ENCODE assay signal across 7 mouse cellular contexts in the genomic region with DNA sequence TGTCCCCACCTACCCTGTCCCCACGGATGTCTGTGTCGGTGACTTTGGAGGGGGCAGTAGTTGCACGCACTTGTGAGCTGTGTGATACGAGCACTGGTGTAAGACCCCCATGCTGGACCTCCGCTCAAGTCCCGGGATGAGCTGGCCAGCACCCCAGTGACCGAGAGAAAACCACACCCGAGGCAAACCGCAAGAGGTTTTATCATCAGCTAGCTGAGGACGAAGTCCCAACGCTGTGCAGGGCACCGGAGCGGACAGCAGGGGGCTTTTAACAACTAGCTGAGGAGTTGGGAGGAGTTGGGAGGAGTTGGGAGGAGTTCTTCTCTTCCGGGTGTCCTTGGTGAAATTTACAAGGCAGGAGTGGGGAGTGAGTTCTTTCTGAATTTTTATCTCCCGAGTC. TPM values are rescaled to one million over a fixed set of nuclear protein-coding genes. Genes with fewer than 3 reads are reported as not detected.
DNase-seq lines count a peak whose midpoint lies in the region; ATAC-seq and TF ChIP-seq lines count a peak whose summit lies in the region.

No protein-coding gene starts in this region.

- TF ChIP-seq POLR2A in cortical plate, adult 2 months (IDR thresholded peaks at IDR 0.05; ENCODE audit: extremely low read depth, insufficient read depth, low read length) = no peak

- H3K27ac ChIP-seq in cortical plate, adult 2 months (ENCODE audit: insufficient read depth, low read length) = no peak overlapping the region
- no peak overlapping the region for H3K27ac ChIP-seq in intestine, embryonic 14.5 days (ENCODE audit: low read depth)
- peak overlapping the region; percentile 91 for H3K27ac ChIP-seq in liver, embryonic 12.5 days
- no peak overlapping the region for H3K27ac ChIP-seq in midbrain, postnatal 0 days (ENCODE audit: low read depth, low read length)

- H3K9me3 ChIP-seq in intestine, embryonic 14.5 days (ENCODE audit: control insufficient read depth, low read length) = no peaks in the 10 kb centered on the region
- no peaks in the 10 kb centered on the region for H3K9me3 ChIP-seq in liver, embryonic 12.5 days (replicated peaks)
- H3K9me3 ChIP-seq in midbrain, postnatal 0 days (ENCODE audit: low read length) = no peaks in the 10 kb centered on the region

- ATAC-seq in intestine, embryonic 14.5 days (replicated peaks; ENCODE audit: low FRiP score, low TSS enrichment, low read depth) = no peak
- peak; percentile 64 for ATAC-seq in liver, embryonic 12.5 days
- ATAC-seq in midbrain, postnatal 0 days (ENCODE audit: low FRiP score) = no peak

- WGBS in intestine, embryonic 14.5 days = 17% methylated on average over 15 of the region's 15 CpGs
- WGBS in liver, embryonic 12.5 days (ENCODE audit: insufficient replicate concordance) = 7% methylated on average over 15 of the region's 15 CpGs
- 30% methylated on average over 14 of the region's 15 CpGs for WGBS in midbrain, postnatal 0 days

- intact Hi-C loops in gastrocnemius, postnatal 36 days (cut with DNase I) = no loop called here

- no peak overlapping the region for H3K9ac ChIP-seq in intestine, embryonic 14.5 days (ENCODE audit: low read length)
- H3K9ac ChIP-seq in liver, embryonic 12.5 days = peak overlapping the region; percentile 88
- no peak overlapping the region for H3K9ac ChIP-seq in midbrain, postnatal 0 days (replicated peaks; ENCODE audit: low read length, poor library complexity, severe bottlenecking)

- peak; percentile 2; the same call in 1 of the 2 replicates for TF ChIP-seq CTCF in cortical plate, adult 2 months (IDR thresholded peaks at IDR 0.05; ENCODE audit: extremely low read depth, insufficient read depth, low read length)
- TF ChIP-seq CTCF in midbrain, postnatal 0 days (IDR thresholded peaks at IDR 0.05) = peak; percentile 69

- peak; percentile 86 to 91 for DNase-seq in adrenal gland, adult (ENCODE audit: inconsistent age in 2 of 2, low spot score in 1 of 2)
- peak; percentile 47 to 73 for DNase-seq in gastrocnemius, postnatal 36 days
- peak; percentile 85 for DNase-seq in intestine, embryonic 14.5 days (ENCODE audit: low spot score)
- no peak for DNase-seq in midbrain, postnatal 0 days (ENCODE audit: low spot score)
- peak; percentile 53 for DNase-seq in thymus, postnatal 14 days

- peaks cover 5% of the 10 kb centered on the region for H3K4me1 ChIP-seq in cortical plate, adult 2 months (ENCODE audit: control insufficient read depth, insufficient read depth, low read length)
- peaks cover 7% of the 10 kb centered on the region for H3K4me1 ChIP-seq in intestine, embryonic 14.5 days (replicated peaks; ENCODE audit: control insufficient read depth, insufficient read depth, low read length)
- H3K4me1 ChIP-seq in liver, embryonic 12.5 days = peaks cover 86% of the 10 kb centered on the region
- peaks cover 6% of the 10 kb centered on the region; the same call in 1 of the 2 replicates for H3K4me1 ChIP-seq in midbrain, postnatal 0 days (ENCODE audit: insufficient read depth, low read length)

- peak overlapping the region; percentile 44 for H3K4me2 ChIP-seq in intestine, embryonic 14.5 days (ENCODE audit: low read length)
- peak overlapping the region; percentile 89 for H3K4me2 ChIP-seq in liver, embryonic 12.5 days
- no peak overlapping the region; the same call in 1 of the 2 replicates for H3K4me2 ChIP-seq in midbrain, postnatal 0 days (ENCODE audit: low read depth, low read length, poor library complexity, severe bottlenecking)

- H3K4me3 ChIP-seq in cortical plate, adult 2 months (ENCODE audit: insufficient read depth, low read length) = no peak overlapping the region
- H3K4me3 ChIP-seq in intestine, embryonic 14.5 days (ENCODE audit: low read depth, low read length) = peak overlapping the region; percentile 16
- H3K4me3 ChIP-seq in liver, embryonic 12.5 days = peak overlapping the region; percentile 79
- no peak overlapping the region for H3K4me3 ChIP-seq in midbrain, postnatal 0 days (ENCODE audit: low read depth, low read length)

- H3K27me3 ChIP-seq in intestine, embryonic 14.5 days (replicated peaks; ENCODE audit: control insufficient read depth, insufficient read depth, low read length) = no peaks in the 10 kb centered on the region
- H3K27me3 ChIP-seq in liver, embryonic 12.5 days (replicated peaks) = no peaks in the 10 kb centered on the region
- no peaks in the 10 kb centered on the region for H3K27me3 ChIP-seq in midbrain, postnatal 0 days (ENCODE audit: insufficient read depth, low read length)

- no peaks in the 10 kb centered on the region for H3K36me3 ChIP-seq in intestine, embryonic 14.5 days (ENCODE audit: control insufficient read depth, insufficient read depth, low read length)
- H3K36me3 ChIP-seq in liver, embryonic 12.5 days = peaks cover 31% of the 10 kb centered on the region
- peaks cover 8% of the 10 kb centered on the region for H3K36me3 ChIP-seq in midbrain, postnatal 0 days (ENCODE audit: insufficient read depth, low read length)

RNA-seq across cellular contexts. Expression of a gene that starts 2.0 kb away (rescaled TPM):
- polyA plus RNA-seq in cortical plate, adult 2 months (2012; rRNA removed) = 0.23 and 0.31 TPM in 2 replicates
- total RNA-seq in gastrocnemius, postnatal 36 days (2021) = under 1 TPM in 1 of 2 experiments, not detected in 1; 0.20 TPM
- 7.8 and 8.2 TPM in 2 replicates for polyA plus RNA-seq in intestine, embryonic 14.5 days (2014; fragmentation: Nextera tagmentation; extraction: Ambion mirVana)
- 26.9 and 27.6 TPM in 2 replicates for polyA plus RNA-seq in liver, embryonic 12.5 days (2016; fragmentation: Nextera tagmentation; extraction: Ambion mirVana)
- total RNA-seq in midbrain, postnatal 0 days (2014; rRNA removed) = 1.5 and 2.0 TPM in 2 replicates
- 0.91 and 1.3 TPM in 2 replicates for polyA plus RNA-seq in midbrain, postnatal 0 days (2015; fragmentation: Nextera tagmentation; extraction: Ambion mirVana)

RNA-seq across cellular contexts. Expression of a gene that starts 16.3 kb away (rescaled TPM):
- polyA plus RNA-seq in cortical plate, adult 2 months (2012; rRNA removed) = 78.7 and 81.5 TPM in 2 replicates
- 1 to 10 TPM; 2.4 to 3.0 TPM for total RNA-seq in gastrocnemius, postnatal 36 days (2021)
- polyA plus RNA-seq in intestine, embryonic 14.5 days (2014; fragmentation: Nextera tagmentation; extraction: Ambion mirVana) = 1.3 and 2.1 TPM in 2 replicates
- polyA plus RNA-seq in liver, embryonic 12.5 days (2016; fragmentation: Nextera tagmentation; extraction: Ambion mirVana) = 6.5 and 7.2 TPM in 2 replicates
- total RNA-seq in midbrain, postnatal 0 days (2014; rRNA removed) = 69.2 and 97.8 TPM in 2 replicates
- 38.9 and 41.3 TPM in 2 replicates for polyA plus RNA-seq in midbrain, postnatal 0 days (2015; fragmentation: Nextera tagmentation; extraction: Ambion mirVana)

RNA-seq across cellular contexts. Expression of a gene that starts 22.4 kb away (rescaled TPM):
- polyA plus RNA-seq in cortical plate, adult 2 months (2012; rRNA removed) = 111 and 118 TPM in 2 replicates
- 100 to 1,000 TPM; 124 to 130 TPM for total RNA-seq in gastrocnemius, postnatal 36 days (2021)
- polyA plus RNA-seq in intestine, embryonic 14.5 days (2014; fragmentation: Nextera tagmentation; extraction: Ambion mirVana) = 109 and 117 TPM in 2 replicates
- polyA plus RNA-seq in liver, embryonic 12.5 days (2016; fragmentation: Nextera tagmentation; extraction: Ambion mirVana) = 69.3 and 72.1 TPM in 2 replicates
- 135 and 167 TPM in 2 replicates for total RNA-seq in midbrain, postnatal 0 days (2014; rRNA removed)
- polyA plus RNA-seq in midbrain, postnatal 0 days (2015; fragmentation: Nextera tagmentation; extraction: Ambion mirVana) = 191 and 196 TPM in 2 replicates

RNA-seq across cellular contexts. Expression of a gene that starts 39.2 kb away (rescaled TPM):
- polyA plus RNA-seq in cortical plate, adult 2 months (2012; rRNA removed) = 19.0 and 20.4 TPM in 2 replicates
- total RNA-seq in gastrocnemius, postnatal 36 days (2021) = 1 to 10 TPM; 4.9 to 6.1 TPM
- 14.7 and 15.6 TPM in 2 replicates for polyA plus RNA-seq in intestine, embryonic 14.5 days (2014; fragmentation: Nextera tagmentation; extraction: Ambion mirVana)
- polyA plus RNA-seq in liver, embryonic 12.5 days (2016; fragmentation: Nextera tagmentation; extraction: Ambion mirVana) = 12.5 and 14.1 TPM in 2 replicates
- total RNA-seq in midbrain, postnatal 0 days (2014; rRNA removed) = 22.8 and 26.1 TPM in 2 replicates
- 9.1 and 9.4 TPM in 2 replicates for polyA plus RNA-seq in midbrain, postnatal 0 days (2015; fragmentation: Nextera tagmentation; extraction: Ambion mirVana)

RNA-seq across cellular contexts. Expression of a gene that starts 44.7 kb away (rescaled TPM):
- polyA plus RNA-seq in cortical plate, adult 2 months (2012; rRNA removed) = 901 and 956 TPM in 2 replicates
- 1 to 10 TPM; 8.0 TPM for total RNA-seq in gastrocnemius, postnatal 36 days (2021)
- polyA plus RNA-seq in intestine, embryonic 14.5 days (2014; fragmentation: Nextera tagmentation; extraction: Ambion mirVana) = 1,522 and 1,793 TPM in 2 replicates
- polyA plus RNA-seq in liver, embryonic 12.5 days (2016; fragmentation: Nextera tagmentation; extraction: Ambion mirVana) = 558 and 570 TPM in 2 replicates
- 1,269 and 1,609 TPM in 2 replicates for total RNA-seq in midbrain, postnatal 0 days (2014; rRNA removed)
- 6,261 and 6,359 TPM in 2 replicates for polyA plus RNA-seq in midbrain, postnatal 0 days (2015; fragmentation: Nextera tagmentation; extraction: Ambion mirVana)

Comparison
In these comparisons a context has a peak if more than half of its experiments do, and no peak if none do; other contexts are left out.
1. H3K4me3 ChIP-seq: peak in intestine, embryonic 14.5 days (single experiment) and liver, embryonic 12.5 days (single experiment); none in cortical plate, adult 2 months (single experiment) and midbrain, postnatal 0 days (single experiment).